Mouse (Mus musculus) lung, postnatal 4 days (tissue): ENCODE data around the gene Samd4b.
A peak's percentile ranks its signal among the peaks of the same experiment; 100 is the strongest.
"Not testable (repeated sequence)": the region's sequence is repeated elsewhere in the genome, so short reads cannot be mapped to it uniquely, and the experiment has no call there.

Experiments used
- DNase-seq, 2 experiments: peaks; one replicate each; pipeline ENCODE4 v3.0.0; 2021

Samd4b gene

DNA sequence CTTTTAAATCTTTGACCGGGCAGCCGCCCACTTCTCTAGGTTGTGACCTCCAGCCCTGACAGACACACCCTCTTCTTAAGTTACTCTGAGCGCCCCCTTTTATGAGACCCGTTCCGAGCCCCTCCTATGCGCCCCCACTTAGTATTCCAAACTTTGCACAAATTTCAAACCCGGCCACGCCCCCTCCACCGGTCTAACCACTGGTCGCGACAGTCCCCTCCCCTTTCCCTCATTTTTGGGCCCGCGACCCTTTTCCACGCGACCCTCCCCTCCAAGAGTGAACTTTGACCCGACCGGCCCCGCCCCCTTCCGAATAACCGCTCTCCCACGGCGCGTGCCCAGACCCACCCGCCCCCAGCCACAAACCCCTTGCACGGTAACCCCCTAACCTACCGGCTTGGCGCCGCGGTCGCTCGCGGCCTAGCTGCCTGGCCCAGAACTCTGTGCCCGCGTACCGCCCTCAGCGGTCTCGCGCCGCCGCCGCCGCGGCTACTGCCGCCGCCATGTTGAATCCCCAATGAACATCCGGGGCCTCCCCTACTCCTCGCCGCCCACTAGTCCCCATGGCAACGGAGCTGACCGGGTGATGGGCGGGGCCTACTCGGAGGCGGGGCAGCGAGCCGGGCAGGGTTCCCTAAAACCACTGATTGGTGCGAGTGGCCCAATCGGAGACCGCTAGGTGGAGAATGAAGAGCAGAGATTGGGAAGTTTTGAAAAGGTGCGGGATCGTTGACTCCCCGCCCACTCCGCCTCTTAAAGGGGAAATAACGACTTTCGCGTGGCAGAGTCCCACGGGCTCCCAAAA lies at the start of gene Samd4b, which contains the start of gene Pak4:
Gene Samd4b, minus strand, starts transcription at position 503 of the 805 bp plus-strand sequence.
Gene Pak4, minus strand, starts transcription at position 544 of the 805 bp plus-strand sequence.
- peak; percentile 99 to 100 for DNase-seq

DNA sequence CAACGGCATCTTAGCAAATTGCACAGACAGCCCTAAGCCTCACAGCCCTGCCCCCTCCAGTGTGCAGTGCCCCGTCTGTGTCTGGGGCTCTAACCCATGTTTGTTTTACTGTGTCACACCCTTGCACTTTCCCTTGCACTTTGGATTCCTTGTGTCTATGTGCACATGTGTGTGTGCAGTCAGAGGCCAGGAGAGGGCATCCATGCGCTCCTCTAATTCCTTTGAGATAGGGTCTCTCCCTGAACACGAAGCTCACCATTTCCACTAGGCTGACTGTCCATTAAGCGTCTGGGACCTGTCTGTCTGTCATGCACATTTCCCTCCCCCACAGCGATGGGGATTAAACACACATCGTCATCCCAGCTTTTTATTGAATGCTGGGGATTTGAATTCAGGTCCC lies 49.1 kb upstream of the Samd4b start:
- DNase-seq = no peak

DNA sequence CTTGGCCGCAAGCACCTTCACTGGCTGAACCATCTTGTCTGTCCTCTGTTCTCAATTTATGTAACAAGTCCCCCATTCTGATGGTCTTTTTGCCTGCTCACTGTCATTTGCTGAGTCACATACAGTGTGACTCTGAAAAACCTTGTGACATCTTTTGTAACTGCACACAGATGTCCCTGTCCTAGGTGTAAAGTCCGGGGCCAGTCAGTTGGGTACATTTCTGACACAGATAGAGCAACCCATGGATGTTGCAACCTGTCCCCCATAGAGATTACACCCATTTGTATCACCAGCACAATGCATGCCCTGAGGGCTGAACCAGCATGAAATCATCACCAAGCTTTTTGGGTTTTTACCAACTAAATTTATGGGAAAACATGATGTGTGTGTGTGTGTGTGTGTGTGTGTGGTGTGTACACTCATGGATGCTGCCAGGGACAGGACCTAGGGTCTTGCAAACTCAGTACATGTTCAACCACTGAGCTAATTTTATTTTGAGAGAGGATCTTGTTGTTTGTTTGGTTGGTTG lies 48.1 kb upstream of the Samd4b start:
- no peak for DNase-seq

DNA sequence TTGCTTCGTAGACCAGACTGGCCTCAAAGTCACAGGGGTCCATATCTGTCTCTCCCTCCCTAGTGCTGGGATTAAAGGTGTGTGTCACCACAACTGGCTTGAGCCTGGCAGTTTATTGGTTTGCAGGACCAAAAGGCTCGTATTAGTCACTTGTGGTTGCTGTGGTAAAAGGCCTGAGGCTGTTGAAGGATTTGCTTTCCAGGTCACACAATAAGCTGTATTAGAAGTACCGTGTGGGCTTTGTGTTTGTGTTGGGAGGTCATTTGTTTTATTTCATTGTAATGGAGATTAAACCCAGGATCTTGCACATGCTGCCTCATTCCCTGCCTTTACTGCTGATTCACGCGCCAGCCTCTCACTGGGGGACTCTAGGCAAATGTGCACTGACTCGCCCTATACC lies 47.4 kb upstream of the Samd4b start:
- DNase-seq = no peak

DNA sequence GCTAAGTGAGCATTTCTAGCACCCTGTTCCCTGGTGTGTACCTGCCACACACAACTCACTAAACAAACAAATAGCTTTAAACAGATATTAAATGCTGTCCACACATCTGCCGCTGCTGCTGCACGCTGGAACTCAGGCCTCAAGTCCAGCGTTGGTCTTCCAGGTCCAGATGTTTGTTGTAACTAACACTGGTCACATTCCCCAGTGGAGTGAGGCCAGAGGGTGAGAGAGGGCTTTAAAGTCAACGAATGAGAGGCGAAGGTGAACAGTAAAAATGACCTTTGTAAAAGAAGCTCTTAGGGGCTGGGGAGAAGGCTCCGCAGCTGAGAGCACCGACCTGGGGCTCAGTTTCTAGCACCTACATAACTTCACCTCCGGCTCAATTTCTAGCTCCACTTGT lies 43.6 kb upstream of the Samd4b start:
- DNase-seq = peak; percentile 28 to 43

DNA sequence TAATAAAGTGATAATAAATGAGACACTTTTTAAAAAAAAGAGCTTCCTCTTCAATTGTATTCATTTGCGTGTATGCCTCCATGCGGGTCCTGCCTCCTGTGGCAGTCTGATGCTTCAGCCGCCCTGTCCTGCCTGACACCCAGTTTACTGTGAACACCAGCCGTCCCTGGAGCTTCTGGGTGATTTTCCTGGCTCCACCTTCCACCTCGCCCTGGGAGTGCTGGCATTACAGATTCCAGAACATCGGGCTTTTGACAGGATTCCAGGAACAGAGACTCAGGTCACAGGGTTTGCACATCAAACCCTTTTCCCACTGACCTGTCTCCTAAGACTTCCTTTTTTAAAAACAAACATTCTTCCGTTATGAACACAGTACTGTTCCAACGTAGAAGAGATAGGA lies 39.6 kb upstream of the Samd4b start:
- DNase-seq = no peak

DNA sequence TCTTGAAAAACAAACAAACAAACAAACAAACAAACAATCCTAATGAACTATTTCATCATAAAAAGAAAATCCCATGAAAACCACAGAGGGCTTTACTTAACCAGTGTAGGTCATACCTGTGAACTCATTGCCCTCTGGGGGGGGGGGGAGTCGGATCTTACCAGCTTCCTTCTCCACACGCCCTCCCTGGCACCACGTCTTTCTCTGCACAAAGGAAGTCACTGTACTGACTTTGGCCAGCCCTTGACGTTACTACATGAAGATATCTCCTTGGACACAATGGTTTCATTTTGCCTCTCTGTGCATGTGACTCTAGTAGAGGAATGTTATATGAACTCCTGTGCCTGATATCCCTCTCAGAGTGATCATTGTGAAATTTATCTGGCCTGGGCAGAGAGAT lies 36.2 kb upstream of the Samd4b start:
- DNase-seq = no peak

DNA sequence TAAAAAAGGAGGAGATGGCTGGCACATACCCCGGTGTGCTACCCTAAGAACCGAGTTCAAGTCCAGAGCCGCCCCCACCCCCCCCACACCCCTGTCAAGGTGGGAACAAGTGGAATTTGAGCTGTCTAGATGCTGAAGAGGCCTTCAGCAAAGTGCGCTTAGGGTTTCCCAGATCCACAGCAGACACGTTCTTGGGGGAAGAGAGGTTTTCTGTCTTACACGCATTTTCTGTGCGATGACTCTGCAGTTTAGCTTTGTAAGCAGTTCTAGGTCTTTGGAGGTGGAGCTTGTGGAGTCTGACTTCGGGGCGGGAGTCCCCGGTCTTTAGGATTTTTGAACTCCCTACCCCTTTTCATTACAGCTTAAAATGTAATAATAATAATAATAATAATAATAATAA lies 33.1 kb upstream of the Samd4b start, which contains the start of gene Acp7:
Gene Acp7, minus strand, starts transcription at position 260 of the 400 bp plus-strand sequence.
- DNase-seq = no peak

DNA sequence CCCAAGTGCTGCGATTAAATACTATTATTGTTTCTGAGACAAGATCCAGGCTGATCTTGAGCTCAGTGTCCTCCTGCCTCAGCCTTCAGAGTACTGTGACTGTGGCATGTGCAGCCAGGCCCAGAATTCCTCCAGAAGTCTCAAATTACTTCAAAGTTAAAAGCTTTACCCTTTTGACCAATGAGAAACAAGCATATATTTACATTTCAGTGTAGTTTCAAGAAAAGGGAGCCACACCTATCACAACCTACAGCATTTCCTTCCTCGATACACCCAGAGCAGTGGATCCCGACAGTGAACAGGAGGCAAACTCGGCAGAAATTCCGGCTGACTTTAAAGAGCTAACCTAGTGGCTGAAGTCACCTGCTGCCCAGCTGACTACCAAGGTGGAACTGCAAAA lies 26.8 kb upstream of the Samd4b start:
- no peak for DNase-seq

DNA sequence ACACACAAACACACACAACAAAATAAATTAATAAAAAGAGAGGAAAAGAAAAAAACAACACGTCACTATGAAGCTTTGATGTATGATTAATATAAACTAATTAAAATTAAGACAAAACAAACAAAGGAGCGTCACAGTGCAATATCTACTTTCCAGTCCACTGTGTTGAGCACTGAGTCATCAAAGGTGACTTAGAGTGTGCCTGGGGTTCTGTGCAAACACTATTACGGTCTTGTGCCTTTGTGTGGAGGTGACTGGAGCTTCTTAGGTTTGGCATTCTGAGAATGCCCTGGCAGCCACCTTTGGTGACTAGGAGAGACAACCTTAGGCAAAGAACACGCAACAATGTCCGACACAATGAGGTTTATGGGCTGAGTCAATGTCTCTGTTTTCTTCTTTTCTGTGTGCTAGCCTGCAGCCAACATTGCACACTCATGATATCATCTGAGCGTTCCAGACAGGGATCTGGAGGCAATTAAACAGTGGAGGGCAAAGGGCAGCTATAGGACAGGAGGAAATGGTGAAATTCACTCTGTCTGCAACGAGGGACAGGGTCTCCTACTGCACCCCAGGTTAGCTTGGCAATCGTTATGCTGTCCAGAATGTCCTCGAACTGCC lies 21.3 kb upstream of the Samd4b start:
- no peak for DNase-seq

DNA sequence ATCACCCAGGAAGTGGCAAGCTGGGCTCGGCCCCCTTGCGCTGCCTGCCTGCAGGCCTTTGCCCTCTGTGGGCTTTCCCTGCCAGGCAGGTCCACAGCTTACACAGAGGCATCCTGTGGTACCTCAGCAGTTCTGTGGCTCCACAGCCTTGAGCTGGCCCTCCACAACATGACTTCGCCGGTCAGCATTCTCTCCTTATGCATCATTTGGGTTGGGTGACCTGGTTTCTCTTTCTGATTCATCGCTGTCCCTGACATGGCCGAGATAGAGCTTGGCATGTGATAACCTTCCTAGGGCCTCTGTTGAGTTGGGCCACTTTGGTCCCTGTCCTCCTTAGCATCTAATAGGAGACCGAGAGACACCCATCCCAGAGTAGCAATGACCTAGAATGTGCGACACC lies 8.0 kb upstream of the Samd4b start:
- DNase-seq = no peak

DNA sequence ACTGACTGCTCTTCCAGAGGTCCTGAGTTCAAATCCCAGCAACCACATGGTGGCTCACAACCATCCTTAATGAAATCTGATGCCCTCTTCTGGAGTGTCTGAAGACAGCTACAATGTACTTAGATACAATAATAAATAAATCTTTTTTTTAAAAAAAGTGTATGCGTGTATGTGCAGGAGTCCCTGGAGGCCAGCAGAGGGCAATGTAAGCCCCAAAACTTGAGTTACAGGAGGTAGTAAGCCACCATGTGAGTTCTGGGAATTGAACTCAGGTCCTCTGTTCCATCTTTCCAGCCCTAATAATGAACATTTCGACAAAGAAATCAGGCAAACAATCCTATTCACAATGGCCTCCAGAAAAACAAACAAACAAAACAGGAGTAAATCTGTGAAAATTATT lies 5.8 kb upstream of the Samd4b start:
- DNase-seq = not testable (repeated sequence)

DNA sequence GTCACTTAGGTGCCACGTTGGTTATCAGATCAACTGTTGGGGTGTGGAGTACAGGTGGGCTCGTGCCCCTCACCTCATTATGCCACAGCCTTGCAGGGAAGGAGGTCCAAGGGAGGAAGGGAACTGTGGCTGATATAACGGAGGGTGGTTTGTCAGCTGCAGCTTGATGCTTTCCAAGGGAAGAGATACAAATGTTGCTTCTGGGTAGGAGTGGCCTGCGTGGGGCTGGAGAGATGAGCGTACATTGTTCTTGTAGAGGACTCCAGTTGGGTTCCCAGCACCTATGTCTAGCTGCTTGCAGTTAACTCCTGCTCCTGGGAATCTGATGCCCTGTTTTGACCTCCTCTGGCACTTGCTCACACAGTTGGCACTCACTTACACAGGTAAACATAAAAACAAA lies 5.2 kb upstream of the Samd4b start:
- DNase-seq = no peak

DNA sequence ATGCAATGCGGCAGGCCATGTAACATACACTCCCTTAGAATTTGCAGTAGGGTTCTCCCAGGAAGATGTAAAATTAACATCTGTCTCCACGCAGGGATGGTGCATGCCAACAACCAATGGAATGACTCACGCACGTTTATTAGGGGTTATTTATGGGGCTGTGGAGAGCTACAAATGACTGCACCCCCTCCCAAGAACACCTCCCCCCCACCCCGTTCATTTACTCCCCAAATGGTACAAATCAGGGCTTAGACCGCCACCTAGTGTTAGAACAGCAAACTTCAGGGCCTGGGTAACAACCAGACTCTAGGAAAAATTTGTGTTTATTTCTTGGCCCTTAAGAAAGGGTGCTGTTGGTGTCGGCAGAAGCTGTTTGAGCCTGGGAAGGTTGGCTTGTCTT lies 3.7 kb upstream of the Samd4b start:
- DNase-seq = peak in 1 of 2 experiments; percentile 71

DNA sequence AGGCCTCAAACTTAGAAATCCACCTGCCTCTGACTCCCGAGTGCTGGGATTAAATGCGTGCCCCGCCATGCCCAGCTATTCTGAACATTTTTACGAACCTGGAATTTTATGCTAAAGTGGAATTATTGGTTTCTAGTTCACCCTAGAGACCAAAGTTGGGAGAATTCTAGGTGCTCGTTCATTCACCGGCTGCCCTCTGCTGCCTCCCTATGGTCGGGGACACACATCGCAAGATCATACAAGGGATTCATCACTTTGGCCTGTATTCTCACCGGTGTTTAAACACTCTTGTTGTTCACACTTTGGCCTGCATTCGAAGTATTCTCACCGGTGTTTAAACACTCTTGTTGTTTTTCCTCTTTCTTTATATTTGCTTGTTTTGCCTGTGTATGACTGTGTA lies 3.1 kb upstream of the Samd4b start:
- DNase-seq = peak; percentile 77 to 85

DNA sequence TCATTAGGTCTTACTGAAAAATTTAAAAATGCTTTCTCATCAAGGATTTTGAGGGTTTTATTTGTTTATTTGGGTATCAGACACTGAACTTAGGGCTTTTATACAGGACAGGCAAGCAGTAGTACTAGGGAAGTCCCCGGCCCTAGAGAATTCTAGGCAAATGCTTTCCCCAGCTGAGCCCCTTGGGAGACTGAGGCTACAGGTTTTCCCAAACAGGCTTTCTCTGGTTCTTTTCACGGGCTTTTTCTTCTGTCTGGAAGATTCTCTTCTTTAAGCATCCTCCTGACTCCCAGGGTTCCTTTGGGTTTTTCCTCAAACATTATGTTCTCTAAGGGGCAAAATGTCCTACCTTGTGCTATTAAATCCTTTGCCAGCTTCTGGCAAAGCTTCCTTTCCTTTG lies 1.0 kb upstream of the Samd4b start:
- no peak for DNase-seq

DNA sequence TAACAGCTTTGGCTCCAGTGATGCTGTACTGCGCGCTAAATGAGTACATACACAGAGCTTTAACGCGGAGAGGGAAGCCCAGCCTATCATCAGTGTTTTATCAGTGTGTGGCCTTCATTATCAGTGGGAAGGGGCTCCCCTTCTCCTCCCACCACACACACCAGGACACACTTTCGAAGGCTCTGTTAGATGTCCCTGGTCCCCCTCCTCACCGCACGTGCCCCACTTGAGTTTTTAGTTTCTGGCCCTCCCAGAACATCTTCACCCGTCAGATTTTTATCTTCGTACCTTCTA lies 720 bp downstream of the Samd4b start:
- no peak for DNase-seq

DNA sequence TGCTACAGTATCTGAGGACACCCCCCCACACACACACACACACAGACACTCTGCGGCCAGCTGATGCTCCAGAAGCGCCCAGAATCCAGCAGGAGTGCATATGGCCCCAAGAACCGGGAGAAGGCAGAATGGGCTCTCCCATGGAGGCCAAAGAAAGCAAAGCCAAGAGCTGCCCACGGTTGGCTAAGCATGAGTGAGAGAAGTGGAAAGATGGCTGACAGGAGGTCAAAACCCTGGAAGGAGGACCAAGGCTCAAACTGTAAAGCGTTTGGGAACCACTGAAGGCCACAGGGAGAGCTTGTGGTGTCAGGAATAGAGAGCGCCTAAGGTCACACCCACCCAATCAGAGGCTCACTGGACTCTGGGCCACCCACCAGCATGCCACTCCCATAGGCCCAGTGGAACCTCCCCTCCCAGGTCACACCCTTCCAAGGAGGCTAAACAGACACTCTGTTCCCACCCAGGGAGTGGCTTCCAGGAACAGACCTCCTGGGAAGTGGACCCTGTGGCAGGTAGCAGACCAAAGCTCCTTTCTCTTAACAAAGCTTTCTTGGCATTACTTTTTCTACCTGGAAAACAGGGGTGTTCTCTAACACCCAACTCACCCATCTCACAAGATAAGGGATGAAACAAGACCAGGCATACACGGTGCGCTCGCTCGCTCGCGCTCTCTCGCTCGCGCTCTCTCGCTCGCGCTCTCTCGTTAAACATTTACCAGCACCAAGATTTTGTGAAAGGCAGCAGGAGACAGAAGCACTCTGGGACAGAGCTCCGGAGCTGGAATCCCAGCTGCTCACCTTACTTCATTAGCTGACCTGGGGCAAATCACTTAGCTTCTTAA lies 1.3 kb downstream of the Samd4b start:
- peak; percentile 74 to 85 for DNase-seq

DNA sequence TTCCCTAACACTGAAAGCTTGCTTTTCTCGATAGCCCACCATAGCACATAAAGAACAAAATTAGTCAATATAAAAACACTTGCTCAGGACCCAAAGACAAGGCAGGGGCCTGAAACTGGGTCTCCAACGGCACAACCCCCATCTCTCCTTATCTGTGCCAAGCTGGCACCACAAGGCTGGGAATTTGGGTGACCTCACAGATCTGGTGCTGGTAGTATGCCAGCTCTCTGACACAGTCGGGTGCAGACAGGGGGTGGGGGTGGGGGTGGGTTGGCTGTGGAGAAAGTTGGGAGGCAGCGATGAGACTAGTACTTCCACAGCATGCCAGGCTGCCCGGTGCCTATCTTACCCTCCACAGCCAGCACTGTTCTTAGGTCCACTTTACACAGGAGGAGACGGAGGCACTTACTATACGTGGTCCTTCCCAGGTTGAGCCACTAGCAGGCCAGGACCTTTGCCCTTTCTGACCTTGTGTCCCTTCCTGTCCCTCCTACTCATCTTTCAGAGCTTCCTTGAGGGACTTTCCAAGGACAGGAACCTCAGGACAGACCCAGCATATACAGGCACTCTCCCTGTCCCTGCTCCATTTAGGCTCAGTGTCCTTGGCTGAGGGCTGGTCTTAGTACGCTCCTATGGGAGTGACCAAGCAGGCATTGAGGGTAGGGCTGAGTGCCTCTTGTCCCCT lies 2.1 kb downstream of the Samd4b start:
- no peak for DNase-seq

DNA sequence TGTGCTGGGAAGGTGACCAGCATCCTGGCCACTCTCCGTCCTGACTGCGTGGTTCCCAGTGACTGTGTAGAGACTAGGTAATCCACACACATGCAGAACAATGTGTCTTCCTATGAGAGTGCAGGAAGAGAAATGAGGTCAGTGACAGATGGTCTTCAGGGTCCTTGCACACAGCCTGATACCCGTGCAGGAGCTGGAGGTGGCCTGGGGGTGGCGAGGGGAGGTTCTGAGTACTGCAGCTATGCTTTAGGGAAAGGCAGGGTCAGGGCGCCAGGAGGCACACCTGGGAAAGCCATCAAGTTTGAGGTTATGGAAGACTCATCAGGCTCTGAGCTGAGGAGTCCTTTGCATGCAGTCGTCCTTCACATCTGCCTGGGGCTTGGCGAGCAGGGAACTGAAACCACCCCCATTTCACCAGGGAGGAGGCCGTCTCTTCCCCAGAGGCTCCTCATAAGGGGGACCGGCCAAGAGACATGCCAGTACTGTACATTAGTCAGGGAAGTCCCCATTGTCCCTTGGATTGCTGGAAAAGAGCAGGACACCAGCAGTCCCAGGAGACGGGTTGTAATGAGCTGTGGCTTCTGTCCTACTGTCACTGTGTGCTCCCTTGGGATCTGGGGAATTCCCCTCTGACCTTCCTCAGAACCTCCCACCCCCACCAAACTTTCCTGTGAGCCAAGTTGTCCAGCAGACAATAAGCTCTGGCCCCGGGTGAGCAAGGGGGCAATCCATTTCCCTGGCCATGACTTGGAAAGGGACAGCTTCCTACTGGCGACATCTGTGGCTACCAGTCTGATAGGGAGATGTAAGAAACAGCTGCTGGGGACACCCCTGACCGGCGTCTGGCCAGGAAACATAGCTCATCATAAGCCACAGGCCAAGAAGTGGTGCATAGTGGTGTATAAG lies 4.5 kb downstream of the Samd4b start:
- peak; percentile 56 to 76 for DNase-seq

DNA sequence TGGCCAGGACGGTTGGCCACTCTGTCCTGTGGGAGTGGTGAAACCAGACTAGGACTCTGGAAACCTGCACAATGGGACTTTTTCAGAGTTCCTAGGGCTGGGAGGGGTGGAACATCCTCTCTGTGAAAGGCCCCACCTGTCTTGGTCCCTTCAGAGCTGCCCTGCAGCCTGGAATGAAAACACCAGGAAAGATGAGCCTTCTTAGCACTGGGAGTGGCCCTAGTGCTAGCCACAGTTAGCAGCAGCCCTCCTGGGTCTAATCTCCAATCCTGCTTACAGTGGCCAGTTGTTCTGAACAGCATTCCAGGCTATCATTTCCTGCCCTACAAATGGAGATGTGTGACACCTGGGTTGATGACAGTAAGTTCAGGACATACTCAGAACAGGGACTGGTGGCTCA lies 6.1 kb downstream of the Samd4b start:
- DNase-seq = no peak

DNA sequence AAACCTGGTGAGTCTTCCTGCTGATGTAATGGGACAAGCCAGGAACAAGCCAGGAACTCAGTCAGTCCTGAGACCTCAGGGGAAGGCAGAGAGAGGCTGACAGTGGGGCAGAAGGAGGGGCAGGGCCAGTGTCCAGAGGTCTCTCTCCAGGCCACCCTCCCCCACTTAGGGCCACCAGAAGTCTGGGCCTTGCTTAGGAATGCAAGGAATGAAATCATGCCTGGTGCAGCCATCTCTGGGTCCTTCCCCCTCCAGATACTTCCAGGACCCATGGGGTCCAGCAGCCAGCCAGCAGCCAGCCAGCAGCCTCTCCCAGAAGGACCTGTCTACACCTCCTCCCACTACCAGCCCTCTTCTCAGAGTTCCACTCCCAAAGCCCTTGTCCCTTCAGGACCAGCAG lies 10.3 kb downstream of the Samd4b start:
- DNase-seq = peak in 1 of 2 experiments; percentile 76
